Mouse (Mus musculus) midbrain, embryonic 13.5 days (tissue): ENCODE measurements around the gene Apcs. TPM values are rescaled to one million over a fixed set of nuclear protein-coding genes. Genes with fewer than 3 reads are reported as not detected.

Experiments
- ATAC-seq: fragments of 200-750 bp; cut with Nextera tagmentation; 2 replicates; pipeline ENCODE4 v1.8.0; 2017; ENCODE audit warnings: mild to moderate bottlenecking, moderate TSS enrichment, moderate library complexity
- H3K27ac ChIP-seq: fragments of 300-500 bp; sonication (generic); 2 replicates; pipeline ENCODE4 v1.5.1; 2015; ENCODE audit warnings: inconsistent platforms, mild to moderate bottlenecking, moderate library complexity
- H3K27me3 ChIP-seq: fragments of 300-500 bp; sonication (generic); 2 replicates; pipeline ENCODE4 v1.6.1; 2015; ENCODE audit warnings: mild to moderate bottlenecking, inconsistent platforms
- H3K36me3 ChIP-seq: fragments of 300-500 bp; sonication (generic); 2 replicates; pipeline ENCODE4 v1.6.1; 2015; ENCODE audit warnings: mild to moderate bottlenecking, inconsistent platforms
- H3K4me1 ChIP-seq: fragments of 300-500 bp; sonication (generic); replicated peaks from 2 replicates; pipeline ENCODE4 v1.6.1; 2015; ENCODE audit warnings: inconsistent platforms
- H3K4me2 ChIP-seq: fragments of 300-500 bp; sonication (generic); replicated peaks from 2 replicates; pipeline ENCODE4 v1.6.1; 2015; ENCODE audit warnings: moderate library complexity, mild to moderate bottlenecking, inconsistent platforms
- H3K4me3 ChIP-seq: fragments of 300-500 bp; sonication (generic); replicated peaks from 2 replicates; pipeline ENCODE4 v1.5.1; 2015; ENCODE audit warnings: mild to moderate bottlenecking, inconsistent platforms
- H3K9ac ChIP-seq: fragments of 300-500 bp; sonication (generic); replicated peaks from 2 replicates; pipeline ENCODE4 v1.6.1; 2015; ENCODE audit warnings: mild to moderate bottlenecking, inconsistent platforms
- H3K9me3 ChIP-seq: fragments of 300-500 bp; sonication (generic); 2 replicates; pipeline ENCODE4 v1.6.1; 2016; ENCODE audit warnings: mild to moderate bottlenecking, inconsistent platforms
- WGBS: fragments of 180-500 bp; shearing (Covaris S2); methylation state at CpG from one replicate; pipeline ENCODE4 v1.1.7; 2015; 5-methylcytosine and 5-hydroxymethylcytosine counted together
- polyA plus RNA-seq: library from polyadenylated mRNA; unstranded; fragments of >200 nt; fragmentation: Nextera tagmentation; extraction: Ambion mirVana; gene quantifications from 2 replicates; pipeline ENCODE4 v1.2.1, GENCODE M21; 2015

The Apcs gene
- not detected in 2 replicates for polyA plus RNA-seq

DNA sequence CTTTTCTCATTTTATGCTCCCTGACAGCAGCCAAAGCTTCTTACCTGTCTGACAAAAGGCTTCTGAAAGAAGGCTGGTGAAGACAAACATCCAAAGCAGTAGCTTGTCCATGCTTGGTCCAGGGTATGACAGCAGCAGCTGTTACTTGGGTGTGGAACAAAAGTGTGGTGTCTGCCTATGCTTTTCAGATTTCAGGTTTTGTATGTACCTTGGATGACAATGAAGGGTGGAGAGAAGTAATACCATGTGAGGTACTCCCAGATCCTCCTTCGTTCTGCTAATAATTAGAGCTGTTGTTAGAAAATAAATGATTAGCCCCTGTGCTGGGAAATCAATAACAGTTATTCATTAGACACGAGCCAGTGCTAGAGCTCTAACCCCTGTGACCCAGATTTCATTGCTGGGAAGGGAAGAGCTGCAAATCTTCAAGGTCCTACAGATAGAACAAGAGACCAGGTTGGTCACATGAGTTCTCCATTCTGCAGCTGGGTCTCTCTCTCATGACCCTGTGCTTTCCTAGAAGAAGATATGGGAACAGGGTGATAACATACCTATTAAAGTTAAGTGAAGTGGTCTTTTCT lies at the start of gene Apcs:
Apcs (minus strand) TSS at position 265 of the 581 bp plus-strand sequence.
- Histone ChIP-seq H3K4me3 (no peak within 1 kb of the TSS), H3K9me3 (no peaks in the 10 kb centered on the region), H3K4me1 (no peaks in the 10 kb centered on the region), H3K9ac (no peak within 1 kb of the TSS), H3K36me3 (no peaks in the 10 kb centered on the region), H3K27ac (no peak within 1 kb of the TSS), H3K4me2 (no peak within 1 kb of the TSS), H3K27me3 (no peaks in the 10 kb centered on the region)
- WGBS, result 70% methylated on average over 2 of the region's 2 CpGs
- no peak for ATAC-seq

DNA sequence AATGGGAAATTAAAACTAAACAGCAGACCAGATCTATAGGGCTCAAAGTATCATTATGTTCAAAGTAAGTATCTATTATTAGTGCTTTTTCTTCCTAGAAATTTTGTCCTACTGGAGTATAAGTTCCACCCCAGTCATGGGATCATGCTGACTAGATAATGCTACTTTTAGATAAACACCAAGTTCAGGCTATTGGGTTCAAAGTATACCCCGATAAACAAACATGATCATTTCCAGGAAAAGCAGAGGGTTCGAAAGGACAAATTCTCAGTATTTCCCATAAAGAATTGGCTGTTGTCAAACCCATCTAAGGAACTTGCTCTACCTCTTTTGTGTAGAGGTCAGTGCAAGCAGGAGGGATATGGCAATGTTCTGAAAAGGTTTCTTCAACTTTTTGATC lies 37.4 kb upstream of the Apcs start:
- Histone ChIP-seq H3K27ac (no peak overlapping the region), H3K9ac (no peak overlapping the region), H3K36me3 (no peaks in the 10 kb centered on the region), H3K4me3 (no peak overlapping the region), H3K4me2 (no peak overlapping the region), H3K27me3 (no peaks in the 10 kb centered on the region), H3K9me3 (no peaks in the 10 kb centered on the region), H3K4me1 (no peaks in the 10 kb centered on the region)
- no peak for ATAC-seq
- WGBS, result 97% methylated on average over 2 of the region's 2 CpGs

DNA sequence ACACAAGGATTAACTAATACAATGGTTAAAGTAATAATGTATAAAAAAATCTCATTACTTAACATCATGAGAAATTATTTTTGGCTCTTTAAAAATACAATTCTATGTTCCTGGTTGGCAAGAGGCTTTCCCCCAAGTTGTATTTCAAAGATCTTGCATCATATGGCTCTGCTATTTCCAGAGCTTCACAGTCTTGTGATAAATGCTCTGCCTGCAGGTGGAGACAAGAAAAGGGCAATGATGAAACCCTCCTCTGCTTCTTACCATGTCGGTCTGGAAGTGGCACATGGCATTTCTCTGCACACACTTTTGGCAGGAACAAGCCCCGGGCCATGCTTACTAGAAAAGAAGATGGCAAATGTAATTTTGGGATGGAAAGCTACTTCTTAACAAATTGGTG lies 23.6 kb upstream of the Apcs start:
- Histone ChIP-seq H3K9me3 (no peaks in the 10 kb centered on the region), H3K9ac (no peak overlapping the region), H3K4me1 (no peaks in the 10 kb centered on the region), H3K27ac (no peak overlapping the region), H3K4me3 (no peak overlapping the region), H3K36me3 (no peaks in the 10 kb centered on the region), H3K4me2 (no peak overlapping the region), H3K27me3 (no peaks in the 10 kb centered on the region)
- 90% methylated on average over 2 of the region's 2 CpGs for WGBS
- no peak for ATAC-seq

DNA sequence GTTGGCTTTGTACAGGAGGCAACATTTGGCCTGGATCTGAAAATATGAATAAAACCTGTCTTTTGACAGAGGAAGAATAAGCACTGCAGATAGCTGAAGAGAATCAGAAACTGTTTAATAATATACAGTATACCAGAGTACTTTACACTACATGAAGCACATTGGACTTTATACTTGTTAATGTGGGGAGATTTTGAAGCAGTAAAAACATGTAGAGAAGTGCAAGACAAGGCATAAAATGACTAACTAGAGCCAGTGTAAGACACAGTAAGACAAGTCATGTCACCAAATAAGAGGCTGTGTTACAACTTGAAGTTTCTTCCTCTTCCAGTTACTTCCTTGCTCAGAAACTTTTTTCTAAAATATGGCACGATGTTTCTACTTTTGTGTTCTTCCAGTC lies 22.3 kb upstream of the Apcs start:
- no peak overlapping the region for H3K4me2 ChIP-seq
- H3K9me3 ChIP-seq, result no peaks in the 10 kb centered on the region
- WGBS, result 82% methylated on average over 1 of the region's 1 CpGs
- no peak overlapping the region for H3K4me3 ChIP-seq
- no peaks in the 10 kb centered on the region for H3K4me1 ChIP-seq
- ATAC-seq, result no peak
- H3K9ac ChIP-seq, result no peak overlapping the region
- H3K27me3 ChIP-seq, result no peaks in the 10 kb centered on the region
- H3K27ac ChIP-seq, result no peak overlapping the region
- H3K36me3 ChIP-seq, result no peaks in the 10 kb centered on the region

DNA sequence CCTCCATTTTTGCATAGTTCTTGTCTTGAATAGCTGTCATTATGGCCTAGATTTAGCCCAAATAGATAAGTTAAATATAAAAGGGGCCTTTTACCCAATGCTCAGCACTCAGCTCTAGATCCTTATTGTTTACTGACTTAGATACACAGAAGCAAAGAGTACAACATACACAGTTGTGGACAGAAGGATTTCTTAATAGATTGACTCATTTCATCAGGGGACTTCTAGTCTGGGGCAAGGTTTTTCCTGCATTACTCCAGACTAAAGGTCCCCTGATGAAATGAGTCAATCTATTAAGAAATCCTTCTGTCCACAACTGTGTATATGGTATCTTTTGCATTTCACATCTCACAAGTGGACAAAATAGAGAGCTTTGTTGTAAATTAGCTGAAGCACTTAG lies 8.5 kb upstream of the Apcs start:
- no peak for ATAC-seq
- no peaks in the 10 kb centered on the region for H3K27me3 ChIP-seq
- no peak overlapping the region for H3K4me3 ChIP-seq
- no peaks in the 10 kb centered on the region for H3K9me3 ChIP-seq
- H3K4me1 ChIP-seq, result no peaks in the 10 kb centered on the region
- no peak overlapping the region for H3K4me2 ChIP-seq
- H3K9ac ChIP-seq, result no peak overlapping the region
- no peaks in the 10 kb centered on the region for H3K36me3 ChIP-seq
- H3K27ac ChIP-seq, result no peak overlapping the region

DNA sequence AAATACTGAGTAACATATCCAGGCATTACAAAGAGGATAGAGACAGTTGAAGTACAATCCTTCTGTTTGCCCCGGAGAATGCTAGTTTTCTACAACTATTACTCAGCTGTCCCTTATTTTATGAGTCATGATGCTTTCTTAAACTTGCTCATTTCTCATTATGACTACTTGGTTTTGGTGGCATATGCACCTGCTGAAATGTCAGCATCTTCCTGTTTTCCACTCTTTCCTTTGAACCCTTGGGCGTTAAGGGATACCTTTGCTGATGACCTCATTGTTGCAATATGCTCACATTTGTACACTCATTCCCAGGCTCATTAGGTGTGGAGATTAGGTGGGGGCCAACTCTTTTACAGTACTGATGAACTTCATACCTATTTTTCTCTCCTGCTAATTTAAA lies 594 bp upstream of the Apcs start:
- WGBS, result 93% methylated on average over 2 of the region's 2 CpGs
- no peak for ATAC-seq

DNA sequence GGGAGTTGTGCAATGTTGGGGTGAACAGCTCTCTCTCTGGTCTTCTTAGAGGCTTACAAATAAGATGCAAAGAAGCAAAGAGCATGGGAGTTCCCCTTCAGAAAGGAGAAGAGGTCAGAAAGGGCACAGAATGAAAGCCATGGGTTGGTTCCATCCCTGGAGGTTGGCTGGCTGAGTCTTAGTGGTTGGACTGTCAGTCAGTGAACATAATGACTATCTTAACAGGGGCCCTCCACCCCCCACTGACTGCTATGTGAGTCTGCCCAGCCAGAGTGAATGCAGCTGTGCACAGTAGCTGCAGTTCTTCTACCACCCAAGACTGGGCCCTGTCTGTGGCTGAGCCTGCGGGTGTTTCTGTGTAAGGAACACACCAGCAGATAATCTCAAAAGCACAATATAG lies 18.2 kb downstream of the Apcs start:
- H3K36me3 ChIP-seq, result no peaks in the 10 kb centered on the region
- H3K4me1 ChIP-seq, result no peaks in the 10 kb centered on the region
- no peak for ATAC-seq
- no peak overlapping the region for H3K9ac ChIP-seq
- H3K4me2 ChIP-seq, result no peak overlapping the region
- no peaks in the 10 kb centered on the region for H3K27me3 ChIP-seq
- WGBS, result 55% methylated on average over 1 of the region's 1 CpGs
- H3K9me3 ChIP-seq, result 0 out of 2 replicates have a peak, but pooled peaks cover 5% of the 10 kb centered on the region
- no peak overlapping the region for H3K4me3 ChIP-seq
- no peak overlapping the region for H3K27ac ChIP-seq

More for the DNA sequence above, 594 bp upstream of the Apcs start:
- Histone ChIP-seq H3K27me3 (no peaks in the 10 kb centered on the region), H3K4me2 (no peak overlapping the region), H3K9me3 (no peaks in the 10 kb centered on the region), H3K36me3 (no peaks in the 10 kb centered on the region), H3K27ac (no peak overlapping the region), H3K4me1 (no peaks in the 10 kb centered on the region), H3K4me3 (no peak overlapping the region), H3K9ac (no peak overlapping the region)

DNA sequence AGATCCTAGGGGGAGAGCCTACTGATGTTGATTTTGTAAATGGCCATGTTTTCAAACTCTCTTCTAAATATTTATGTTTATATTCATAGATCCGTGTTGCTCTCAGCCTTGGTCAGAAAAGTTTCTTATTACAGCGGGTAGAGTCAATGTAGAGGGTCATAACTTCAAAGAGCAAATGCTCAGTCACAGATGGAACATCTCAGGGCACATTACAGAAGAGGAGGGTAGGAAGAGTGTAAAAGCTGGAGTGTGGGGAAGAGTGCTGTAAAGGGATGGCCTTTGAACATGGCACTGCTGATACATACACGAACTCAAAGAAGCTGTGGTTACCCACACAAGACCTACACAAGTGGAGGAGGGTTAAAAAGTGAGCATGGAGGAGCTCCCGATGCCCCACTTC lies 19.6 kb downstream of the Apcs start:
- WGBS, result 85% methylated on average over 4 of the region's 4 CpGs
- H3K27me3 ChIP-seq, result no peaks in the 10 kb centered on the region

DNA sequence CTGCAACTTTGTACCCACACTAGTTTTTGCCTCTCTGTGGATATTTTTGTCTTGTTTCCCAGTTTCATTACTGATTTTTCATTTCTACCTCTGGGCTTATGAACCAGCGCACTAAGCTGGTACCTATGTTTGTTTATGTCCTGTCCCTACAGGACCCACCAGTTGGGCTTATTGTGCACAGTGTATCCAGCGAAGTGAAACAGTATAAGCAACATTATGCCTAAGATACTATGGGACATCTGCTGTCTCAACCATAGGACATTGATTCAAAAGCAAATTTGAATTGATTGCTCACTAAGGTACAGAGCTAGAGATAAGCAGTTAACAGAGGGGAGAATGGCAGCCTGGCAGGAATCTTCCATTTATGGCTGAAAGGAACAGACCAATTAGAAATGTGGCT lies 46.7 kb downstream of the Apcs start:
- Histone ChIP-seq H3K27me3 (no peaks in the 10 kb centered on the region), H3K9ac (no peak overlapping the region), H3K4me1 (no peaks in the 10 kb centered on the region), H3K9me3 (no peaks in the 10 kb centered on the region), H3K36me3 (no peaks in the 10 kb centered on the region), H3K4me2 (no peak overlapping the region), H3K4me3 (no peak overlapping the region), H3K27ac (no peak overlapping the region)
- no peak for ATAC-seq
- WGBS, result 91% methylated on average over 2 of the region's 2 CpGs

More for the DNA sequence above, 19.6 kb downstream of the Apcs start:
- H3K4me1 ChIP-seq, result no peaks in the 10 kb centered on the region
- 0 out of 2 replicates have a peak, but pooled peaks cover 5% of the 10 kb centered on the region for H3K9me3 ChIP-seq
- H3K9ac ChIP-seq, result no peak overlapping the region
- no peak overlapping the region for H3K27ac ChIP-seq
- H3K4me2 ChIP-seq, result no peak overlapping the region
- no peak overlapping the region for H3K4me3 ChIP-seq
- no peak for ATAC-seq
- H3K36me3 ChIP-seq, result no peaks in the 10 kb centered on the region

DNA sequence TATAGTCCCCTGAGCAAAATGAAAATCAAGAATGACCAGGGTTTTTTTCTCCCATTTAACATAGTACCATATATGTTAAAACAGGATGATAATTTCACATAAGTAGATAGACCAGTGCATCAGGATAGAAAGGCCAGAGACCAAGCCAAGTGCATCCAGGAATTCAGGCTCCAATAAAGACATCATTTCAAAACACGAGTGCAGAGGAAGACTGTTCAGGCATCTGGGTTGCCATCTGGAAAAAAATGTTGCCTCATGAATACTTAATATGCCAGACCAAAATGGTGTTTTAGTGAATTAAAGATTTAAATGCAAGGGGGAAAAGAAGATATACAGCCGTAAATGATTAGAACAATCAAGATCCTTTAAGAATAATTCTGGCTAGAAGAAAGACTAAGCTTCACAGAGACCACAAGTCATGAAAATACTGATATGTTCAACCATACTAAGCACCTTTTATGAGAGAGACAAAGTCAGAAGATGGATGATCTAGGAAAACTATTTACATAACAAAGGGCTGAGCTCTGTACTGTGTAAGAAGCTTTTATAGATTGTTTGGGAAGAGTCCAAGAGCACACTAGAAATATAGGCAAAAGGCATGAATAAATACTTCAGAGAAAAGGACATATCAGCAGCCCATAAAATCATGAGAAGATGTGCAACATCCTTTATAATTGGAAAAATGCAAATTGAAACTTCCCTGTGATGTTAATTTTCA lies 47.6 kb downstream of the Apcs start:
- no peaks in the 10 kb centered on the region for H3K27me3 ChIP-seq
- no peaks in the 10 kb centered on the region for H3K36me3 ChIP-seq
- WGBS, result 56% methylated on average over 2 of the region's 2 CpGs
- H3K4me3 ChIP-seq, result no peak overlapping the region
- H3K4me2 ChIP-seq, result no peak overlapping the region
- no peaks in the 10 kb centered on the region for H3K9me3 ChIP-seq
- no peak overlapping the region for H3K9ac ChIP-seq
- no peaks in the 10 kb centered on the region for H3K4me1 ChIP-seq
- H3K27ac ChIP-seq, result no peak overlapping the region
- no peak for ATAC-seq
